Mouse (Mus musculus) cerebellum, adult 2 months (tissue): ENCODE results near the gene Sub1.

ENCODE experiments used
- CTCF ChIP-seq: fragments of 200-500 bp; IDR thresholded peaks from 2 replicates; pipeline ENCODE4 v1.5.1; 2011; ENCODE audit warnings: low read depth, mild to moderate bottlenecking, control low read depth, low read length, moderate library complexity, borderline replicate concordance; ENCODE audit not compliant: insufficient read depth
- POLR2A ChIP-seq: fragments of 200-500 bp; IDR thresholded peaks from 2 replicates; pipeline ENCODE4 v1.6.1; 2011; ENCODE audit warnings: low read length, control low read depth, borderline replicate concordance; ENCODE audit not compliant: insufficient read depth

DNA sequence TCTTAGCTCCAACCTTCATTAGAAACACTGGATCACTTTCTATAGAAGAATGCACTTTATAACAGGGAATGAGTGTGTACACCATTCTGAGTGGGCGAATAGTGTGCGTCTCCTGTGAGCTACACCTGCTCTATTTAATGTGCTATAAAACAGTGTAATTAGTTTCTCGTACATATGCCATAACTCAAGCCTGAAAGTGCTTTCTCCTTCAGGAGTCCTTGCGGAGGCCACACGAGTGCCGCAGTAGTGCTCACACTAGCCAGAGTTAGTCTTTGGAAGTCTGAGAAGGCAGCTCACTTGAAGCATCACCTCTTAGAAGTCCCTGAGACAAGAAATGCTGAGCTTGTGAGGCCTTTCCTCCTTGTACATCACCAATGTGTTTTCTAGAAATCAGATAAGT is 9.4 kb upstream of the Sub1 start:
- no peak for TF ChIP-seq CTCF
- no peak for TF ChIP-seq POLR2A
